Comparison of ENCODE assay signal across 21 mouse cellular contexts in the genomic region with DNA sequence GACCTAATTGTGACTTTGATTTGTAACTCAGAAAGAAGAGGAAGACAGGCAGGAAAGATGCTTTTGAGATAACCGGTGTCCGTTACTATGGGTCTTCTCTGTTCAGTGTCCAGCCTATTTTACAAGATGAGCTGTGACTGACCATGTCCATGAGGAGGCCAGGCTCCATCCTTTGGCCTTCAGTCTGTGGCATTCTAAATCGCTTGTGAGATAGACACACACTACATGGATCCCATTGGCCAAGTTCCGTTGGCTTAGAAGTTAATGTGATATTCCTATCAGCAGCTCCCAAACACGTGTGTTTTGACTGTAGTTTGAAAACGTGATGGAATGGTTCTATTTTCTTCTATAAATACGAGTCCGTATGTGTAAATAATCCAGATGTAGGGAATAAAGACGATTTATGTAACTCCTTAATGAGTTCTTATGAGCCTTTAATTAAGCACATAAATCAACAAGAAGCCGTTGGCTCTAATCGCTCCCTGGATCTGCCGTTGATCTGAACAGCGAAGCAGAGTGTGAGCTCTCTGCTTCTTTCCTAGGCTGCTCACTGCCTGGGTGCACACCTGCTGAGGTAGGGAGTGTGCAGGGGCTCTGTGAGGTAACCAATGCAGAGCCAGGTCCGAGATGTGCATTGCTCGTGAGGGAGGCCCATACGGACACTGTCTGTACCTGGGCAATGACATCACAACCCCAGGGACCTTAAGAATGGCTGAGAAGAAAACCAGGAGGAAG.
DNase-seq lines count a peak whose midpoint lies in the region; ATAC-seq lines count a peak whose summit lies in the region.
"Had no signal": no experiment of that assay in that cellular context is flagged by ENCODE, and none has a peak within 500 bp of the region (broad histone marks: within the 10 kb centered on the region; RNA-seq: fewer than 3 reads in every experiment).

No protein-coding gene starts in this region.

- no peaks in the 10 kb centered on the region for H3K36me3 ChIP-seq in hindbrain, embryonic 15.5 days
- no peaks in the 10 kb centered on the region for H3K36me3 ChIP-seq in hindbrain, embryonic 10.5 days
- H3K36me3 ChIP-seq in kidney, embryonic 15.5 days = no peaks in the 10 kb centered on the region
- no peaks in the 10 kb centered on the region for H3K36me3 ChIP-seq in neural tube, embryonic 14.5 days (ENCODE audit: control insufficient read depth, insufficient read depth, low read length)
- H3K36me3 ChIP-seq: embryonic facial prominence, embryonic 12.5 days; forebrain, embryonic 15.5 days; heart, embryonic 15.5 days had no signal

- no peak overlapping the region for H3K9ac ChIP-seq in hindbrain, embryonic 15.5 days
- H3K9ac ChIP-seq in kidney, embryonic 15.5 days = no peak overlapping the region
- no peak overlapping the region for H3K9ac ChIP-seq in neural tube, embryonic 14.5 days (replicated peaks; ENCODE audit: low read depth, low read length)
- H3K9ac ChIP-seq: embryonic facial prominence, embryonic 12.5 days; forebrain, embryonic 15.5 days; heart, embryonic 15.5 days had no signal

- no peaks in the 10 kb centered on the region for H3K27me3 ChIP-seq in hindbrain, embryonic 15.5 days
- H3K27me3 ChIP-seq in hindbrain, embryonic 10.5 days (ENCODE audit: insufficient read depth, poor library complexity, severe bottlenecking) = no peaks in the 10 kb centered on the region
- no peaks in the 10 kb centered on the region for H3K27me3 ChIP-seq in kidney, embryonic 15.5 days
- no peaks in the 10 kb centered on the region for H3K27me3 ChIP-seq in neural tube, embryonic 14.5 days (ENCODE audit: control insufficient read depth, insufficient read depth, low read length)
- H3K27me3 ChIP-seq: CH12.LX; embryonic facial prominence, embryonic 12.5 days; forebrain, embryonic 15.5 days; heart, embryonic 15.5 days had no signal

- 0 out of 2 replicates have a peak, but pooled peaks cover 3% of the 10 kb centered on the region for H3K4me1 ChIP-seq in hindbrain, embryonic 15.5 days (replicated peaks)
- H3K4me1 ChIP-seq in hindbrain, embryonic 10.5 days (replicated peaks) = no peaks in the 10 kb centered on the region
- H3K4me1 ChIP-seq in kidney, embryonic 15.5 days = peaks cover 3% of the 10 kb centered on the region; the same call in 1 of the 2 replicates
- no peaks in the 10 kb centered on the region for H3K4me1 ChIP-seq in neural tube, embryonic 14.5 days (ENCODE audit: control insufficient read depth, insufficient read depth, low read length)
- H3K4me1 ChIP-seq: embryonic facial prominence, embryonic 12.5 days; forebrain, embryonic 15.5 days; heart, embryonic 15.5 days had no signal

- H3K4me3 ChIP-seq in hindbrain, embryonic 15.5 days = no peak overlapping the region
- H3K4me3 ChIP-seq in hindbrain, embryonic 10.5 days = no peak overlapping the region
- no peak overlapping the region for H3K4me3 ChIP-seq in kidney, embryonic 15.5 days (replicated peaks)
- H3K4me3 ChIP-seq in neural tube, embryonic 14.5 days (ENCODE audit: low read depth, low read length) = no peak overlapping the region
- H3K4me3 ChIP-seq: embryonic facial prominence, embryonic 12.5 days; forebrain, embryonic 15.5 days; heart, embryonic 15.5 days had no signal

- no peak overlapping the region for H3K27ac ChIP-seq in hindbrain, embryonic 15.5 days (replicated peaks)
- H3K27ac ChIP-seq in hindbrain, embryonic 10.5 days = no peak overlapping the region
- no peak overlapping the region for H3K27ac ChIP-seq in kidney, embryonic 15.5 days
- H3K27ac ChIP-seq in neural tube, embryonic 14.5 days (ENCODE audit: low read depth, low read length) = no peak overlapping the region
- H3K27ac ChIP-seq: embryonic facial prominence, embryonic 12.5 days; forebrain, embryonic 15.5 days; heart, embryonic 15.5 days had no signal

- no peak for DNase-seq in hindbrain, embryonic 10.5 days (ENCODE audit: low spot score)
- DNase-seq in kidney, adult 18-20 months = no peak
- DNase-seq in hindlimb bud, embryonic 11.5 days (ENCODE audit: extremely low spot score, low read depth, low spot score) = peak; percentile 28
- no peak for DNase-seq in right cerebral cortex, adult 18-20 months
- DNase-seq: adrenal gland, postnatal 14 days; cerebellum, adult 11-12 months; cerebellum, adult 9-10 months; cerebellum, postnatal 25 days; gastrocnemius, postnatal 36 days; heart, adult 18-20 months; heart, postnatal 14 days had no signal

- WGBS in hindbrain, embryonic 15.5 days = 77% methylated on average over 16 of the region's 16 CpGs
- 91% methylated on average over 16 of the region's 16 CpGs for WGBS in hindbrain, embryonic 10.5 days
- 40% methylated on average over 16 of the region's 16 CpGs for WGBS in kidney, embryonic 15.5 days
- 64% methylated on average over 16 of the region's 16 CpGs for WGBS in neural tube, embryonic 14.5 days

- H3K9me3 ChIP-seq in hindbrain, embryonic 15.5 days = no peaks in the 10 kb centered on the region
- no peaks in the 10 kb centered on the region for H3K9me3 ChIP-seq in hindbrain, embryonic 10.5 days
- H3K9me3 ChIP-seq in kidney, embryonic 15.5 days (replicated peaks) = no peaks in the 10 kb centered on the region
- no peaks in the 10 kb centered on the region for H3K9me3 ChIP-seq in neural tube, embryonic 14.5 days (ENCODE audit: control insufficient read depth, low read length)
- H3K9me3 ChIP-seq: embryonic facial prominence, embryonic 12.5 days; forebrain, embryonic 15.5 days; heart, embryonic 15.5 days had no signal

- no peak overlapping the region for H3K4me2 ChIP-seq in hindbrain, embryonic 15.5 days
- no peak overlapping the region for H3K4me2 ChIP-seq in kidney, embryonic 15.5 days
- H3K4me2 ChIP-seq in neural tube, embryonic 14.5 days (ENCODE audit: low read depth, low read length) = no peak overlapping the region
- H3K4me2 ChIP-seq: embryonic facial prominence, embryonic 12.5 days; forebrain, embryonic 15.5 days; heart, embryonic 11.5 days; heart, embryonic 15.5 days had no signal

- peak; percentile 79; the same call in 1 of the 2 replicates for ATAC-seq in hindbrain, embryonic 15.5 days (ENCODE audit: low FRiP score, low read depth)
- ATAC-seq in kidney, embryonic 15.5 days (replicated peaks; ENCODE audit: low FRiP score) = peak; percentile 74
- ATAC-seq in neural tube, embryonic 14.5 days (ENCODE audit: low read depth) = peak; percentile 90
- ATAC-seq: activated CD4-positive, CD25-positive, alpha-beta regulatory T cell, adult 4 months; forebrain, embryonic 15.5 days; Patski had no signal
